Comparison of ENCODE assay signal across 14 mouse cellular contexts in genomic region chr16:91882168-91882859, GRCm38 (mm10).
DNase-seq lines count a peak whose midpoint lies in the region; ATAC-seq lines count a peak whose summit lies in the region.
"Had no signal": no experiment of that assay in that cellular context is flagged by ENCODE, and none has a peak within 500 bp of the region (broad histone marks: within the 10 kb centered on the region; RNA-seq: fewer than 3 reads in every experiment).

No protein-coding gene starts in this region.

- no peaks in the 10 kb centered on the region for H3K36me3 ChIP-seq in kidney, embryonic 14.5 days (ENCODE audit: control insufficient read depth, insufficient read depth, low read length)
- H3K36me3 ChIP-seq in embryonic facial prominence, embryonic 11.5 days (replicated peaks; ENCODE audit: control insufficient read depth, insufficient read depth, low read depth, low read length): no peaks in the 10 kb centered on the region
- H3K36me3 ChIP-seq in limb, embryonic 12.5 days: 0 out of 2 replicates have a peak, but pooled peaks cover 4% of the 10 kb centered on the region
- H3K36me3 ChIP-seq: liver, embryonic 13.5 days had no signal

- WGBS in kidney, embryonic 14.5 days: 41% methylated on average over 9 of the region's 9 CpGs
- WGBS in embryonic facial prominence, embryonic 11.5 days: 55% methylated on average over 9 of the region's 9 CpGs
- 31% methylated on average over 9 of the region's 9 CpGs for WGBS in limb, embryonic 12.5 days

- H3K4me3 ChIP-seq in kidney, embryonic 14.5 days (ENCODE audit: low read length): no peak overlapping the region
- H3K4me3 ChIP-seq in embryonic facial prominence, embryonic 11.5 days (ENCODE audit: low read depth, low read length): no peak overlapping the region
- no peak overlapping the region for H3K4me3 ChIP-seq in limb, embryonic 12.5 days (replicated peaks)
- H3K4me3 ChIP-seq: heart, adult 2 months; liver, embryonic 13.5 days; midbrain, embryonic 12.5 days had no signal

- no peak overlapping the region for H3K4me2 ChIP-seq in kidney, embryonic 14.5 days (replicated peaks; ENCODE audit: low read depth, low read length)
- H3K4me2 ChIP-seq in embryonic facial prominence, embryonic 11.5 days (ENCODE audit: low read depth, low read length): no peak overlapping the region
- peak overlapping the region; percentile 27; the same call in 1 of the 2 replicates for H3K4me2 ChIP-seq in limb, embryonic 12.5 days
- H3K4me2 ChIP-seq: liver, embryonic 13.5 days; midbrain, embryonic 12.5 days had no signal

- H3K9me3 ChIP-seq in kidney, embryonic 14.5 days (ENCODE audit: control insufficient read depth, low read length): no peaks in the 10 kb centered on the region
- H3K9me3 ChIP-seq in embryonic facial prominence, embryonic 11.5 days (replicated peaks; ENCODE audit: control insufficient read depth, low read length): no peaks in the 10 kb centered on the region
- H3K9me3 ChIP-seq in limb, embryonic 12.5 days: peaks cover 4% of the 10 kb centered on the region; the same call in 1 of the 2 replicates
- H3K9me3 ChIP-seq: liver, embryonic 13.5 days; midbrain, embryonic 12.5 days had no signal

- peak overlapping the region; percentile 20; the same call in 1 of the 2 replicates for H3K27ac ChIP-seq in kidney, embryonic 14.5 days (ENCODE audit: low read depth, low read length)
- no peak overlapping the region; the same call in 1 of the 2 replicates for H3K27ac ChIP-seq in embryonic facial prominence, embryonic 11.5 days (replicated peaks; ENCODE audit: low read depth, low read length)
- H3K27ac ChIP-seq in limb, embryonic 12.5 days: peak overlapping the region; percentile 84
- H3K27ac ChIP-seq: heart, adult 2 months; liver, embryonic 13.5 days; midbrain, embryonic 12.5 days had no signal

- peaks cover 15% of the 10 kb centered on the region; the same call in 1 of the 2 replicates for H3K4me1 ChIP-seq in kidney, embryonic 14.5 days (ENCODE audit: control insufficient read depth, insufficient read depth, low read length)
- peaks cover 3% of the 10 kb centered on the region; the same call in 1 of the 2 replicates for H3K4me1 ChIP-seq in embryonic facial prominence, embryonic 11.5 days (ENCODE audit: control insufficient read depth, insufficient read depth, low read length)
- H3K4me1 ChIP-seq in limb, embryonic 12.5 days (replicated peaks): peaks cover 47% of the 10 kb centered on the region

- no peaks in the 10 kb centered on the region for H3K27me3 ChIP-seq in kidney, embryonic 14.5 days (ENCODE audit: control insufficient read depth, insufficient read depth, low read length)
- H3K27me3 ChIP-seq in embryonic facial prominence, embryonic 11.5 days (ENCODE audit: control insufficient read depth, insufficient read depth, low read length): no peaks in the 10 kb centered on the region
- no peaks in the 10 kb centered on the region for H3K27me3 ChIP-seq in limb, embryonic 12.5 days
- H3K27me3 ChIP-seq: midbrain, embryonic 12.5 days had no signal

- no peak for DNase-seq in kidney, adult 18-20 months
- DNase-seq in NIH3T3 (ENCODE audit: low read depth): peak; percentile 55
- peak; percentile 41 for DNase-seq in embryonic facial prominence, embryonic 11.5 days (ENCODE audit: low spot score)
- no peak for DNase-seq in ovary, postnatal 10 days (ENCODE audit: low spot score)
- no peak for DNase-seq in thymus, postnatal 25 days
- DNase-seq: adrenal gland, adult 2 months; cerebellum, postnatal 14 days; heart, adult 2 months; liver, embryonic 13.5 days; thymus, postnatal 36 days had no signal

- ATAC-seq in kidney, embryonic 14.5 days (ENCODE audit: low FRiP score, low TSS enrichment): 0 out of 2 replicates have a peak, but pooled peaks have one; percentile 16
- ATAC-seq in embryonic facial prominence, embryonic 11.5 days (replicated peaks; ENCODE audit: insufficient number of reproducible peaks, low FRiP score, low TSS enrichment, low read depth): no peak
- ATAC-seq in limb, embryonic 12.5 days (ENCODE audit: insufficient number of reproducible peaks, insufficient read depth, low FRiP score, low TSS enrichment, low read depth): 0 out of 2 replicates have a peak, but pooled peaks have one; percentile 38
- ATAC-seq: intestine, postnatal 0 days had no signal

- no peak overlapping the region for H3K9ac ChIP-seq in kidney, embryonic 14.5 days (ENCODE audit: low read depth, low read length)
- no peak overlapping the region for H3K9ac ChIP-seq in embryonic facial prominence, embryonic 11.5 days (replicated peaks; ENCODE audit: low read length)
- H3K9ac ChIP-seq in limb, embryonic 12.5 days (replicated peaks): no peak overlapping the region
- H3K9ac ChIP-seq: liver, embryonic 13.5 days; midbrain, embryonic 12.5 days had no signal

Comparison
In these comparisons a context has a peak if more than half of its experiments do, and no peak if none do; other contexts are left out.
1. DNase-seq: peak in NIH3T3 (single experiment) and embryonic facial prominence, embryonic 11.5 days (single experiment); none in kidney, adult 18-20 months (single experiment), ovary, postnatal 10 days (single experiment) and thymus, postnatal 25 days (single experiment).